Comparison of ENCODE assay signal across 13 mouse cellular contexts in genomic region chr7:113737790-113738362, GRCm38 (mm10). TPM values are rescaled to one million over a fixed set of nuclear protein-coding genes. Genes with fewer than 3 reads are reported as not detected.
DNase-seq lines count a peak whose midpoint lies in the region; ATAC-seq and TF ChIP-seq lines count a peak whose summit lies in the region.
"Had no signal": no experiment of that assay in that cellular context is flagged by ENCODE, and none has a peak within 500 bp of the region (broad histone marks: within the 10 kb centered on the region; RNA-seq: fewer than 3 reads in every experiment).

No protein-coding gene starts in this region.

- no peak overlapping the region for H3K4me3 ChIP-seq in lung, postnatal 0 days (ENCODE audit: low read depth, low read length)
- H3K4me3 ChIP-seq: hindbrain, embryonic 13.5 days; liver, embryonic 12.5 days had no signal

- intact Hi-C loops in left cerebral cortex, postnatal 36 days (cut with DNase I), result no loop called here

- no peak for ATAC-seq in lung, postnatal 0 days
- ATAC-seq: liver, embryonic 12.5 days had no signal

- no peaks in the 10 kb centered on the region for H3K27me3 ChIP-seq in lung, postnatal 0 days (replicated peaks; ENCODE audit: insufficient read depth, low read length)
- H3K27me3 ChIP-seq: hindbrain, embryonic 13.5 days; liver, embryonic 12.5 days had no signal

- 49% methylated on average over 9 of the region's 9 CpGs for WGBS in lung, postnatal 0 days

- DNase-seq in heart, adult 18-20 months, result peak; percentile 15 to 28
- DNase-seq in heart, adult 11 months, result no peak
- DNase-seq in lung, postnatal 0 days (ENCODE audit: low spot score), result peak; percentile 24
- DNase-seq in lung, postnatal 10 days, result no peak
- peak; percentile 9 for DNase-seq in brain, embryonic 14.5 days (ENCODE audit: low read depth)
- peak; percentile 11 to 15 for DNase-seq in left cerebral cortex, postnatal 36 days (ENCODE audit: low spot score in 2 of 2)
- no peak for DNase-seq in kidney, adult 18-20 months
- no peak for DNase-seq in neural tube, embryonic 10.5 days (ENCODE audit: extremely low spot score, low spot score)
- DNase-seq: thymus, adult 2 months had no signal

- no peak overlapping the region for H3K27ac ChIP-seq in lung, postnatal 0 days (ENCODE audit: low read length)
- H3K27ac ChIP-seq: hindbrain, embryonic 13.5 days; kidney, postnatal 0 days; liver, embryonic 12.5 days had no signal

- TF ChIP-seq EP300 in lung, postnatal 0 days (IDR thresholded peaks at IDR 0.05), result no peak

- H3K4me1 ChIP-seq in lung, postnatal 0 days (ENCODE audit: insufficient read depth, low read depth, low read length), result no peaks in the 10 kb centered on the region
- H3K4me1 ChIP-seq: liver, embryonic 12.5 days had no signal

- no peak for TF ChIP-seq POLR2A in brain, embryonic 14.5 days (IDR thresholded peaks at IDR 0.05; ENCODE audit: borderline replicate concordance, extremely low read depth, insufficient read depth, insufficient read length, poor library complexity, severe bottlenecking)

- no peaks in the 10 kb centered on the region for H3K36me3 ChIP-seq in lung, postnatal 0 days (ENCODE audit: insufficient read depth, low read length)
- H3K36me3 ChIP-seq: hindbrain, embryonic 13.5 days; liver, embryonic 12.5 days had no signal

- no peak overlapping the region for H3K9ac ChIP-seq in lung, postnatal 0 days (replicated peaks; ENCODE audit: low read depth)
- H3K9ac ChIP-seq: hindbrain, embryonic 13.5 days; liver, embryonic 12.5 days had no signal

- no peaks in the 10 kb centered on the region for H3K9me3 ChIP-seq in lung, postnatal 0 days (ENCODE audit: low read length)

- no peak for TF ChIP-seq CTCF in lung, postnatal 0 days (IDR thresholded peaks at IDR 0.05)
- TF ChIP-seq CTCF in brain, embryonic 14.5 days (IDR thresholded peaks at IDR 0.05; ENCODE audit: borderline replicate concordance, extremely low read depth, insufficient read depth, insufficient read length), result no peak

- H3K4me2 ChIP-seq in lung, postnatal 0 days (replicated peaks; ENCODE audit: low read depth, low read length), result no peak overlapping the region
- H3K4me2 ChIP-seq: hindbrain, embryonic 13.5 days; liver, embryonic 12.5 days had no signal

RNA-seq across cellular contexts. Expression of gene Spon1, which starts 27.9 kb away (rescaled TPM):
- 10 to 100 TPM; 10.1 to 10.2 TPM for total RNA-seq in heart, adult 18-20 months (2021)
- polyA plus RNA-seq in lung, postnatal 0 days (2015; fragmentation: Nextera tagmentation; extraction: Ambion mirVana), result 35.1 and 35.9 TPM in 2 replicates
- 17.4 and 43.4 TPM in 2 replicates for polyA plus RNA-seq in brain, embryonic 14.5 days (2012; rRNA removed)
- total RNA-seq in left cerebral cortex, postnatal 36 days (2021), result 10 to 100 TPM; 39.0 to 39.2 TPM
- total RNA-seq: megakaryocyte progenitor cell, adult 5-6 weeks had no signal

Comparison
In these comparisons a context has a peak if more than half of its experiments do, and no peak if none do; other contexts are left out.
1. DNase-seq: peak in heart, adult 18-20 months (2 of 2), lung, postnatal 0 days (single experiment), brain, embryonic 14.5 days (single experiment) and left cerebral cortex, postnatal 36 days (2 of 2); none in heart, adult 11 months (single experiment), lung, postnatal 10 days (single experiment), kidney, adult 18-20 months (single experiment) and neural tube, embryonic 10.5 days (single experiment).